Mouse (Mus musculus) heart, adult 2 months (tissue): ENCODE measurements around the gene Ctsw.

ENCODE experiments used
- CTCF ChIP-seq: fragments of 200-600 bp; IDR thresholded peaks from 2 replicates; pipeline ENCODE4 v1.8.1; 2022; ENCODE audit warnings: antibody characterized with exemption, mild to moderate bottlenecking, moderate library complexity
- POLR2A ChIP-seq: fragments of 200-500 bp; IDR thresholded peaks from 2 replicates; pipeline ENCODE4 v1.6.1; 2011; ENCODE audit warnings: mild to moderate bottlenecking, low read depth, low read length, control low read depth; ENCODE audit not compliant: insufficient read depth

GRCm38 (mm10) chr19:5422267-5422666 is 46.0 kb downstream of the Ctsw start:
- TF ChIP-seq CTCF, result no peak
- peak; percentile 19; the same call in 1 of the 2 replicates for TF ChIP-seq POLR2A
